Mouse (Mus musculus) thymus, adult 2 months (tissue): ENCODE results near the gene Mcur1. TPM values are rescaled to one million over a fixed set of nuclear protein-coding genes. Genes with fewer than 3 reads are reported as not detected.

Source experiments
- DNase-seq: peaks from one replicate; pipeline ENCODE4 v3.0.0; 2021
- H3K27ac ChIP-seq: fragments of 200-500 bp; 2 replicates; pipeline ENCODE4 v1.5.1; 2012; ENCODE audit warnings: low read length, control low read depth; ENCODE audit not compliant: control insufficient read depth, insufficient read depth
- H3K27me3 ChIP-seq: fragments of 200-500 bp; 2 replicates; pipeline ENCODE4 v1.6.1; 2012; ENCODE audit warnings: mild to moderate bottlenecking, low read length, moderate library complexity, mixed read lengths; ENCODE audit not compliant: control insufficient read depth, insufficient read depth
- H3K36me3 ChIP-seq: fragments of 200-500 bp; 2 replicates; pipeline ENCODE4 v1.6.1; 2012; ENCODE audit warnings: mild to moderate bottlenecking, low read length, moderate library complexity; ENCODE audit not compliant: control insufficient read depth, insufficient read depth
- H3K4me1 ChIP-seq: fragments of 200-500 bp; replicated peaks from 2 replicates; pipeline ENCODE4 v1.6.1; 2012; ENCODE audit warnings: low read length; ENCODE audit not compliant: control insufficient read depth, insufficient read depth
- H3K4me3 ChIP-seq: fragments of 200-500 bp; 2 replicates; pipeline ENCODE4 v1.5.1; 2012; ENCODE audit warnings: mild to moderate bottlenecking, low read length, control low read depth, moderate library complexity; ENCODE audit not compliant: control insufficient read depth, insufficient read depth
- CTCF ChIP-seq: fragments of 200-500 bp; IDR thresholded peaks from 2 replicates; pipeline ENCODE4 v1.5.1; 2012; ENCODE audit warnings: mild to moderate bottlenecking, control low read depth, low read length, moderate library complexity, borderline replicate concordance; ENCODE audit not compliant: control insufficient read depth, poor library complexity, insufficient read depth; ENCODE audit errors: extremely low read depth
- POLR2A ChIP-seq: fragments of 200-500 bp; IDR thresholded peaks from 2 replicates; pipeline ENCODE4 v1.6.1; 2012; ENCODE audit warnings: mild to moderate bottlenecking, low read length, control low read depth, moderate library complexity; ENCODE audit not compliant: control insufficient read depth, poor library complexity, insufficient read depth; ENCODE audit errors: extremely low read depth
- WGBS: fragments of 180-500 bp; shearing (Covaris S2); methylation state at CpG from one replicate; pipeline ENCODE4 v1.1.7; 2018; 5-methylcytosine and 5-hydroxymethylcytosine counted together
- polyA plus RNA-seq: library from polyadenylated mRNA; depleted of rRNA; stranded (reverse); fragments of >200 nt; gene quantifications from 2 replicates; pipeline ENCODE4 v1.2.3, GENCODE M21; 2012

Gene Mcur1
- polyA plus RNA-seq, 1 experiment, result 18.0 TPM

DNA sequence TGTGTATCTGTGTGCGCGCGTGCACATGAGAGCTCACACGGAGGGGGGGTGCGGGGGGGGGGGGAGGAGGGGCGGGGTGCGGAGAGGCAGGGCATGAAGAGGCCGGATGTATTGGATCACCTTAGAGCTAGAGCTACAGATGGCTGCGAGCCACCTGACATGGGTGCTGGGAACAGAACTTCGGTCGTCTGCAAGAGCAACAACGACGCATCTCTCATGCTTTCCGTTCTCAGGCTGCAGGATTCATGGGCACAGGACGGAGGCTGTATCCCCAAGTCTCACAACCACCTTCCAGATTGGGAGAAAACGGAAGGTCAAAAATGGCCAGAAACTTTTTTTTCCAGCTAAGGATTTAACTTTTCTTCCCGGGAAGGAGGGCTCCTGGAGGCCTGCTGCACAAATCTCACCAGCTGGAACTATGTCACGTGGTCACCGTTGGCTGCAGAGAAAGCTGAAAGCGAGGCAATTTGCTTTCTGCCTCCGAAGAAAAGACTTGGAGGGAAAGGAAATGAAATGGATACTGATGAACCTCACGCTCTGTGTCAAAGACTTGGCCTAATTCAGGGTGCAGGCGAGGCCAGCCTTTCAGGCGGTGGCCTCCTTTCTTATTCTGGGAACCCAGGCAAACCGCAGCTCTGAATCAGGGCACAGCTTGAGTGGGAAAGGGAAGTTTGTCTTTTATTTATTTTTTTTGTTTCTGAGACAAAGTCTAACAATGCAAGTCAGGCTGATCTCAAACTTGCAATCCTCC, 7.3 kb upstream of the Mcur1 start:
- Histone ChIP-seq H3K27me3 (no peaks in the 10 kb centered on the region), H3K27ac (no peak overlapping the region), H3K36me3 (no peaks in the 10 kb centered on the region), H3K4me1 (0 out of 2 replicates have a peak, but pooled peaks cover 5% of the 10 kb centered on the region), H3K4me3 (no peak overlapping the region)
- no peak for TF ChIP-seq CTCF
- TF ChIP-seq POLR2A, result no peak
- 74% methylated on average over 25 of the region's 25 CpGs for WGBS
- DNase-seq, result no peak

DNA sequence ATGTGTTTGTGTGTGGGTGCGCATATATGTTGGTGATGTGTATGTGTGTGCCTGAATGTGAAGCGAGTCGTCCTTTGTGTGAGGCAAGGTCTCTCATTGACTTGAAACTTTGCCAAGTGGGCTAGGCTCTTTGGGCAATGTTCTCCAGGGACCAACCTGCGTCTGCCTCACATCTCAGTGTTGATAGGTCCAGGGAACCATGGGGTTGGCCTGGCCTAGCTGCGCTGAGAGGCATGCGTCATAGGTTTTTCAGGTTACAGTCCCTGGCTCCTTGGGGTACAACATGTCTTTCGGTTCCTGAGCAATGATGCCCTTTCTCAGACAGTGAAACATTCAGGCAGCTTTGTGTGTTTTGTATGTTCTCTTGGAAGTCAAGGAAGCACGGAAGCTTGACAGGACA, 6.2 kb upstream of the Mcur1 start:
- Histone ChIP-seq H3K36me3 (no peaks in the 10 kb centered on the region), H3K27me3 (no peaks in the 10 kb centered on the region), H3K4me1 (peaks cover 7% of the 10 kb centered on the region), H3K27ac (no peak overlapping the region), H3K4me3 (no peak overlapping the region)
- 95% methylated on average over 8 of the region's 8 CpGs for WGBS
- TF ChIP-seq POLR2A (no peak), CTCF (no peak)
- DNase-seq, result no peak

DNA sequence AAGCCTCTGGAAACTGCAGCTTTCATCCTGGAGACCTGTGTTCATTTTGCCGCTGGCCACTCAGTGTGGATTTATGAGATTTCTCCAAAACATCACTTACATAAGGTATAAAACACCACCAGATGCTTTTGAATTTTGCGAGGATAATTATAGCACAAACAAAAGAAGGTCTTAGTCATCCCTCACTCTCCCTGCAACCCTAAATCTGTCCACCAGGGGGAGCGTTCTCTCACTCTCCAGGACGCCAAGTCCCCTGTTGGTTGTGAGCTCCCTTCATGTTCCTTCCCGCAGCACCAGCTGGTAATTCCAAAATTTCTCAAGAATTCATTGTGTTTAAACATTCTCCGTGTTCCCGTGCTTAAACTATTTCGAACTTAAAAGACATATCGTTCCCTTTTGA, 5.4 kb upstream of the Mcur1 start:
- no peaks in the 10 kb centered on the region for H3K36me3 ChIP-seq
- peak; percentile 73 for DNase-seq
- no peak overlapping the region for H3K4me3 ChIP-seq
- TF ChIP-seq POLR2A (no peak), CTCF (peak; percentile 51; the same call in 1 of the 2 replicates)
- no peak overlapping the region for H3K27ac ChIP-seq
- no peaks in the 10 kb centered on the region for H3K27me3 ChIP-seq
- WGBS, result 19% methylated on average over 9 of the region's 9 CpGs
- peaks cover 9% of the 10 kb centered on the region for H3K4me1 ChIP-seq

DNA sequence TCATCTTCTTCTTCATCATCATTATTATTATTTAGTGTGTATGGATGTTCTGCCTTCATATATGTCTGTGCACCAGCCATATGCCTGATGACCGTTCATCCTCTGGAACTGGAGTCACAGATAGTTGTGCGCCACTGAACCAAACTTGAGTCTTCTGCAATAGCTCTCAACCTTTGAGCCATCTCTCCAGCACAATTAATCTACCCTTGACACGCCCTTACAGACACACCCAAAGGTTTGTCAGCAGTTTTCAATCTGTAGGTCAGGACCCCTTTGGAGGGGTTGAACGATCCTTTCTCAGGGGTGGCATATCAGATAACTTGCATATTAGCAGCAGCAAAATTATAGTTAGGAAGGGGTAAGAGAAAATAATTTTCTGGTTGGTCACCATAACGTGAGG, 4.7 kb upstream of the Mcur1 start:
- H3K27ac ChIP-seq, result no peak overlapping the region
- peaks cover 9% of the 10 kb centered on the region for H3K4me1 ChIP-seq
- DNase-seq, result no peak
- H3K4me3 ChIP-seq, result no peak overlapping the region
- no peaks in the 10 kb centered on the region for H3K36me3 ChIP-seq
- H3K27me3 ChIP-seq, result no peaks in the 10 kb centered on the region
- TF ChIP-seq CTCF (no peak), POLR2A (no peak)
- 94% methylated on average over 5 of the region's 5 CpGs for WGBS

DNA sequence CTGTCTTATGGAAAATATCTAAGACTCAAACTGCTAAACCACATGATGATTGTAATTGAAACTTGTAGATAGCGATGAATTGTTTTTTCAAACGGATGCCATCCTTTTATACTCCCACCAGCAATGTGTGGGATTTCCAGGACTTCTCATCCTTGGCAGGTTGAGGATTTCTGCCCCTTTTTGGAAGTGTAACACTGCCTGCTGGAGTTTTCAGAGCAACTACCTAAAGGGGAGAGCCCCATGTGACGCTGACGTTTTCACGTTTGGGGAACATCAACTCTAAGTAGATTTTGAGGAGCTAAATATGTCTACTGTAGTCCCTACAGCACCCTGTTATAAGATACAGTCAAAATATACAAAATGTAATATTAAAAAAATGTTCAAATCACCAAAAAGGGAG, 2.7 kb upstream of the Mcur1 start:
- DNase-seq, result no peak
- Histone ChIP-seq H3K4me3 (no peak overlapping the region), H3K36me3 (no peaks in the 10 kb centered on the region), H3K4me1 (peaks cover 12% of the 10 kb centered on the region), H3K27ac (no peak overlapping the region), H3K27me3 (no peaks in the 10 kb centered on the region)
- WGBS, result 93% methylated on average over 5 of the region's 5 CpGs
- TF ChIP-seq CTCF (no peak), POLR2A (no peak)

DNA sequence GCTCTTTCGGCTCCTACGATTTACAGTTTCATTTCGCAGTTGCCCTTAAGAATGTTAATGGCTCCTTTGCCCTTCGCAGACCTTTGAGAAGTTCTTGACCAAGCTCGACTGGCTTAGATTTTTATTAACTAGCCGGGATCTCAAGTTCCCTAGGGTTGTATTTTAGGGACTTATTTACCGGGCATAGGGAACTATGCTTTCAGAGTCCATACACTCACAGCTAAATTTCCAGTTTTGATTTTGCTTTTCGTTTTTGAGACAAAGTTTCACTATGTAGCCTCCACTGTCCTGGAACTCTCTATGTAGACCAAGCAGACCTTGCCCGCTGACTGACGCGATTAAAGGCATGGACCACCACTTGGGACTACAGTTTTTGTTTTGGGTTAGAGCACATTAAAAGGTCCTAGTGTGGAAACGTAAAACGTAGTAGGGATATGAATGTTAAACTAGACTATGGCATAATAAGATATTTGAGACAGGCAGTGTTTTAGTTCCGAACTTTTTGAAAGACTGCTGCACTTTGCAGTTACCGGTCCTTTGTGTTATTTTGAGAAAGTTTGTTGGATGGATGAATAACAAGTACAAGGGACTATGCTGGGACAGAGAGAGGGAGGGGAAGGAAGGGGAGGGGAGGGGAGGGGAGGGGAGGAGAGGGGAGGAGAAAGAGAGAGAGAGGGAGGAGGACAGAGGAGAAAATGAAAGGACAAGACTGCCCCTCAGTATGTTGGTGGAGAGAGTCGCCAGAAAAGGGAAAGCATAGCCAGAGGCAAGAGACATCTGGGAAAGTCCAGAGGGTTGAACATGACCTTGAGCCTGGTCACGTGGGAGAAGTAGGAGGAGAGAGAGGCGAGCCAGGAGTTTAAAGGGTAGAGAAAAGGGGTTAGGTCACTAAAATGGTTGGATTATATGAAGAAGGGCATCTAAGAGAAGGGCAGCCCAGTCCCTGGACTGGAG, 744 bp upstream of the Mcur1 start:
- H3K4me3 ChIP-seq, result peak overlapping the region; percentile 58
- H3K27ac ChIP-seq, result 0 out of 2 replicates have a peak overlapping the region, but pooled peaks have one; percentile 24
- no peak for TF ChIP-seq CTCF
- TF ChIP-seq POLR2A, result no peak
- no peak for DNase-seq
- H3K36me3 ChIP-seq, result no peaks in the 10 kb centered on the region
- peaks cover 10% of the 10 kb centered on the region for H3K4me1 ChIP-seq
- no peaks in the 10 kb centered on the region for H3K27me3 ChIP-seq
- WGBS, result 2% methylated on average over 18 of the region's 18 CpGs
